Mouse (Mus musculus): ENCODE data around the gene Gm42688.
"Not testable (repeated sequence)": the region's sequence is repeated elsewhere in the genome, so short reads cannot be mapped to it uniquely, and the experiment has no call there.

Gene Gm42688

DNA sequence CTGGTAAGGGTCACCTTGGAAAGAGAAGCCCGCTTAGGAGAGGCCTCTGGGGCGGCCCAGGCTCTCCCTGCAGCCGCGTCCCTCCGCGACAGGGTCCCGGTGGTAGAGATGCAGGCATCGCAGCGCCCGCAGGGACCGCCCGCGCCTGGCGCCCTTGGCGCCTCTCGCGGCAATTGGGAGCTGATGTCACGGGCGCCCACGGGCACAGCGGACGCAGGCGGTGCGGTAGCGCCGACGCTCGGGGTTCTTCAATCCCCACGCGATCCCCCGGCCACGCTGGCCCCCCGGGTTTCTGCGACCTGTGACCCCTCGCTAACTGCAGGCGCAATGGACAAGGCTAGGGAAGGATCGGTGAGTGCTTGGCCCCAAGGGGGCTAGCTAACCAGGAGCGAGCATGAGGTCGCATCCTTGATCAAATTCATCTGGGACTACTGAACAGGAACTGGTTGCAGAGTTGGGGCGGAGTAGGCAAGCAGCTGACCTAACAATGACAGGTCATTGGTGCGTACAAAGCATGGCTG is 40.9 kb downstream of the Gm42688 start:
- DNase-seq: peak; percentile 36

- no peak for DNase-seq
Observed at GRCm38 (mm10) chr6:83142886-83143285, 41.5 kb downstream of the Gm42688 start.

DNA sequence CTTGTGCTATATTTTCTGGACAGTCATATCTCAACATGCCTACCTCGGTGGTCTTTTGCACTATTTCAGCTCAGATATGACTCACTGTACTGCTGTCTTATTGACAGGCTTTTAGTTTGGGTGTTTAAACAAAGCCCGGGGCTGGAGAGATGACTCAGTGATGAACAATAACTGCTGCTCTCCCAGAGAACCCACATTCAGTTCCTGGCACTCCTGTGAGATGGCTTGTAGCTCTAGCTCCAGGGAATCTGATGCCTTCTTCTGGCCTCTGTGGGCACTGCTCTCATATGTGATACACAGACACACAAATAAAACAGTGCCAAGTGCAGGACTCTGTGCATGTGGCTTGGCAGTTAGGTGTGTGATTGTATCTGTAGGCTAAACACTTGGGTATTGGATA is 43.8 kb downstream of the Gm42688 start:
- no peak for DNase-seq

GRCm38 (mm10) chr6:83145805-83146204 is 44.4 kb downstream of the Gm42688 start:
- no peak for DNase-seq

DNA sequence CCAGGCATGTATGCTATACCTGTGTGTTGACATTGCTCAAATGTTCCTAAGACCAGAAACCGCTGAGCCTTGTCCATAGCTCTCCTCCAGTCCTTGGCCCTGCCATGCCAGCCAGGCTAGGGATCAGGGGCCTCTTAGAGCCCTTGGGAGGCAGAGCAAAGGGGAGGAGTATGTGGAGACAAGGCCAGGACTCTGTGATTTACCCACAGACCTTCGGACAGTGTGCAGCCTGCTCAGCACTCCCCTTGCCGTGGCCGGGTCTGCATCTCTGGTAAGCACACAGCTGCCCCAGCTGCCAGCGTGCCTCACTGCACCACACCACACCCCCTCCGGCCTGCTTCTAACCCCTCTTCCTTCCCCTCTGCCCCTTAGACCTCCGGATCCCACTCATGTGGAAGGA is 45.9 kb downstream of the Gm42688 start:
- DNase-seq: no peak

DNA sequence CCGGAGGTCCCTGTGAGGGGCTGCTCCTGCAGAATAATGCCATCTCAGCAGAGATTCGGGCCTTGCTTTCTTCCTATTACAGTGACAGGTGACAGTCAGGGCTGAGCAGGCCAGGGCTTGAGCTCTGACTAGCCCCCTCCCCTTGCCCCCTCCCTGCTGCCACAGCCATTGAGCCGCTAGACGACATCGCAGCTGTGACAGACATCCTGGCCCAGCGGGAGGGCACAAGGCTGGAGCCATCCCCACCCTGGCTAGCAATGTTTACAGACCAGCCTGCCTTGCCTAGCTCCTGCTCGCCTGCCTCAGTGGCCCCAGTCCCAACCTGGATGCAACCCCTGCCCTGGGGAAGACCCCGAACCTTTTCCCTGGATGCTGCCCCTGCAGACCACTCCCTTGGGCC is 50.3 kb downstream of the Gm42688 start:
- no peak for DNase-seq

DNA sequence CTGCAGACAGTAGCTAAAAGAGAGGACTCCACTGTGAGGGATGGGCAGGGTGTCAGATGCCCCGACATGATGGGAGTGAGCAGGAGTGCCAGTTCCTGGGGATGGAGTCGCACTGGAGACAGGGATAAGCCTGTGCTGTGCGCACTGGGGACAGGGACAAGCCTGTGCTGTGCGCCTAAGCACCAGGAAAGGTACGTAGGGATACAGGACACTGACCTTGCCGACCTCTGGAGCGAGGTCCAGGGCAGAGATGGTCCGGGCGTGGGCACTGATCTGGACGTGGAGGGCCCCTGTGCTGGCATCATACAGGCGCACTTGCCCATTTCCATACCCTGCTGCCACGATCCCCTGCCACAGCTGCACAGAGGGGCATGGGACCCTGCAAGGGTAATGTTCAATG is 51.6 kb downstream of the Gm42688 start:
- no peak for DNase-seq

DNA sequence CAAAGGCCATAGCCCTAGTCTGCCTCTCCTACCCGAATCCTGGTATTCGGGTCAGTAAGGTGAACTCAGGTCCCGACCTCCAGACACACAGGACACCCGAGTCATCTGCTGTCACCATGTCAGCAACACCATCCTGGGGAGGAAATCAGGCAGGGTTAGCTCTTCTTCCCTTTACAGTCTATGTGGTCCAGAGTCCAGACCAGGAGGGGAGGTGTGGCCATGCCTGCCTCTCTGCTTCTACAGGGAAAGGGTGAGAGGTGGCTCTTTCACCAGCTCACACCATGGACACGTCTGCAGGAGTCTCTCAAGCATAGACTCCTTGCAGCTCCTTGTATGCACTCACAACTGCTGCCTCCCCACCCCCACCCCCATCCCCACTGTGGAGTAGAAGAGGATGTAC is 52.1 kb downstream of the Gm42688 start:
- no peak for DNase-seq

DNA sequence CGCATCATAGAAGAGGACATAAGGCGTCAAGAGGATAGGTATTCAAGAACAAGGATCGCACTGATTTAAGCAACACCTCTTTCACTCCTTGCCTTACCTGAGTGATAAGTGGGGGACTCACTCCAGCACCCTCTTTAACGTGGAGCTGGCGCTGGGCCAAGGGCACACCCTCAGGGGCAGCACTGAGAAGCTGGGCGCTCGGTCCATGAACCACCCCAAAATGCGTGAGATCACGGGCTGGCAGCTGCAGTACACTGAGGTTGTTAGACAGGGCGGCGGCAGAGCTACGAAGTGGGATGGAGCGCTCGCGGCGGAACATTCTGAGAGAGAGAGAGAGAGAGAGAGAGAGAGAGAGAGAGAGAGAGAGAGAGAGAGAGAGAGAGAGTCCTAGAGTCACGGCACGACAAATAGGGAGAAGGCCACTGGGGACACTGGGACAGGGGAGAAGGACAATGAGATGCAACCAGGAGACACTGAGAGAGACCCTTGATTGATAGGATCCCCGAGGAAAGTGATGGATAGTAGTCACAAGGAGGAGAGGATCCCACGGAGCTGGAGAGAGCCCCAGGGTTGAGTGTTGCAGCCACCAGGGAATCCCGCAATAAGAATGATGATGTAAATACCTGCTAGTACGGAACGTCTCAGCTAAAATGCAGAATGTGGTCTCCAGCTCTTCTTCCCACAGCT is 54.3 kb downstream of the Gm42688 start:
- no peak for DNase-seq

- peak; percentile 40 for DNase-seq
Observed at GRCm38 (mm10) chr6:83156259-83156684, 54.9 kb downstream of the Gm42688 start, which contains the start of the genes Wdr54 and 1700003E16Rik. Gene Wdr54, minus strand, starts transcription at chr6:83156397. Gene 1700003E16Rik, plus strand, starts transcription at chr6:83156404.

- DNase-seq: not testable (repeated sequence)
Observed at GRCm38 (mm10) chr6:83159456-83159855, 58.0 kb downstream of the Gm42688 start.

All from kidney, adult 9 months (tissue).